Mouse (Mus musculus) kidney, embryonic 15.5 days (tissue): ENCODE measurements around the gene Adarb2. TPM values are rescaled to one million over a fixed set of nuclear protein-coding genes. Genes with fewer than 3 reads are reported as not detected.

ENCODE experiments used
- ATAC-seq: fragments of 200-750 bp; cut with Nextera tagmentation; replicated peaks from 2 replicates; pipeline ENCODE4 v1.8.0; 2017; ENCODE audit warnings: moderate TSS enrichment; ENCODE audit not compliant: low FRiP score
- H3K27ac ChIP-seq: fragments of 300-500 bp; sonication (generic); 2 replicates; pipeline ENCODE4 v1.5.1; 2015; ENCODE audit warnings: mild to moderate bottlenecking, inconsistent platforms
- H3K27me3 ChIP-seq: fragments of 300-500 bp; sonication (generic); 2 replicates; pipeline ENCODE4 v1.6.1; 2015; ENCODE audit warnings: inconsistent platforms
- H3K36me3 ChIP-seq: fragments of 300-500 bp; sonication (generic); 2 replicates; pipeline ENCODE4 v1.6.1; 2015; ENCODE audit warnings: inconsistent platforms
- H3K4me1 ChIP-seq: fragments of 300-500 bp; sonication (generic); 2 replicates; pipeline ENCODE4 v1.6.1; 2015; ENCODE audit warnings: inconsistent platforms
- H3K4me2 ChIP-seq: fragments of 300-500 bp; sonication (generic); 2 replicates; pipeline ENCODE4 v1.6.1; 2015; ENCODE audit warnings: moderate library complexity, mild to moderate bottlenecking, inconsistent platforms
- H3K4me3 ChIP-seq: fragments of 300-500 bp; sonication (generic); replicated peaks from 2 replicates; pipeline ENCODE4 v1.5.1; 2015; ENCODE audit warnings: mild to moderate bottlenecking, inconsistent platforms
- H3K9ac ChIP-seq: fragments of 300-500 bp; sonication (generic); 2 replicates; pipeline ENCODE4 v1.6.1; 2015; ENCODE audit warnings: mild to moderate bottlenecking, inconsistent platforms
- H3K9me3 ChIP-seq: fragments of 300-500 bp; sonication (generic); replicated peaks from 2 replicates; pipeline ENCODE4 v1.6.1; 2016; ENCODE audit warnings: inconsistent platforms
- WGBS: fragments of 180-500 bp; shearing (Covaris S2); methylation state at CpG from one replicate; pipeline ENCODE4 v1.1.7; 2015; ENCODE audit warnings: mixed read lengths; 5-methylcytosine and 5-hydroxymethylcytosine counted together
- polyA plus RNA-seq: library from polyadenylated mRNA; unstranded; fragments of >200 nt; fragmentation: Nextera tagmentation; extraction: Ambion mirVana; gene quantifications from 2 replicates; pipeline ENCODE4 v1.2.1, GENCODE M21; 2015

Gene Adarb2
- polyA plus RNA-seq, 1 experiment from 2014 or later = 0.51 TPM

- no peak for ATAC-seq
- H3K9ac ChIP-seq = no peak overlapping the region
- H3K9me3 ChIP-seq = no peaks in the 10 kb centered on the region
- no peak overlapping the region for H3K4me3 ChIP-seq
- no peaks in the 10 kb centered on the region for H3K36me3 ChIP-seq
- H3K4me2 ChIP-seq = no peak overlapping the region
- 72% methylated on average over 4 of the region's 4 CpGs for WGBS
- 0 out of 2 replicates have a peak, but pooled peaks cover 4% of the 10 kb centered on the region for H3K27me3 ChIP-seq
- H3K27ac ChIP-seq = no peak overlapping the region
- no peaks in the 10 kb centered on the region for H3K4me1 ChIP-seq
Observed at GRCm38 (mm10) chr13:8745596-8745995, 542.9 kb downstream of the Adarb2 start.

- H3K27ac ChIP-seq = no peak overlapping the region
- no peak for ATAC-seq
- no peak overlapping the region for H3K9ac ChIP-seq
- H3K4me3 ChIP-seq = no peak overlapping the region
- H3K4me2 ChIP-seq = no peak overlapping the region
- H3K4me1 ChIP-seq = no peaks in the 10 kb centered on the region
- no peaks in the 10 kb centered on the region for H3K27me3 ChIP-seq
- WGBS = 80% methylated on average over 6 of the region's 6 CpGs
- no peaks in the 10 kb centered on the region for H3K36me3 ChIP-seq
- no peaks in the 10 kb centered on the region for H3K9me3 ChIP-seq
Observed at GRCm38 (mm10) chr13:8749451-8749850, 546.8 kb downstream of the Adarb2 start.

- no peak for ATAC-seq
- Histone ChIP-seq H3K9ac (no peak overlapping the region), H3K36me3 (no peaks in the 10 kb centered on the region), H3K4me2 (no peak overlapping the region), H3K27me3 (no peaks in the 10 kb centered on the region), H3K9me3 (no peaks in the 10 kb centered on the region), H3K4me3 (no peak overlapping the region), H3K4me1 (no peaks in the 10 kb centered on the region), H3K27ac (no peak overlapping the region)
- 66% methylated on average over 8 of the region's 8 CpGs for WGBS
Observed at GRCm38 (mm10) chr13:8760940-8761339, 558.3 kb downstream of the Adarb2 start.

- Histone ChIP-seq H3K9ac (no peak overlapping the region), H3K36me3 (no peaks in the 10 kb centered on the region), H3K9me3 (0 out of 2 replicates have a peak, but pooled peaks cover 2% of the 10 kb centered on the region), H3K4me2 (no peak overlapping the region), H3K4me1 (no peaks in the 10 kb centered on the region), H3K4me3 (no peak overlapping the region), H3K27ac (no peak overlapping the region), H3K27me3 (no peaks in the 10 kb centered on the region)
- no peak; the same call in 1 of the 2 replicates for ATAC-seq
- WGBS = 94% methylated on average over 7 of the region's 7 CpGs
Observed at GRCm38 (mm10) chr13:8769654-8770227, 567.1 kb downstream of the Adarb2 start.

GRCm38 (mm10) chr13:8770616-8771015 is 568.0 kb downstream of the Adarb2 start:
- 35% methylated on average over 4 of the region's 4 CpGs for WGBS
- H3K27me3 ChIP-seq = no peaks in the 10 kb centered on the region
- no peak overlapping the region for H3K4me2 ChIP-seq
- H3K36me3 ChIP-seq = no peaks in the 10 kb centered on the region
- no peak for ATAC-seq
- no peak overlapping the region for H3K4me3 ChIP-seq
- no peak overlapping the region for H3K27ac ChIP-seq
- 0 out of 2 replicates have a peak, but pooled peaks cover 2% of the 10 kb centered on the region for H3K9me3 ChIP-seq
- no peaks in the 10 kb centered on the region for H3K4me1 ChIP-seq
- no peak overlapping the region for H3K9ac ChIP-seq

- no peak overlapping the region for H3K4me3 ChIP-seq
- no peaks in the 10 kb centered on the region for H3K36me3 ChIP-seq
- no peak overlapping the region for H3K4me2 ChIP-seq
- WGBS = 60% methylated on average over 4 of the region's 4 CpGs
- H3K27ac ChIP-seq = no peak overlapping the region
- no peaks in the 10 kb centered on the region for H3K9me3 ChIP-seq
- 0 out of 2 replicates have a peak, but pooled peaks cover 8% of the 10 kb centered on the region for H3K4me1 ChIP-seq
- peaks cover 6% of the 10 kb centered on the region; the same call in 1 of the 2 replicates for H3K27me3 ChIP-seq
- ATAC-seq = no peak
- H3K9ac ChIP-seq = no peak overlapping the region
Observed at GRCm38 (mm10) chr13:8780441-8780840, 577.8 kb downstream of the Adarb2 start.

GRCm38 (mm10) chr13:8782636-8783035 is 580.0 kb downstream of the Adarb2 start:
- Histone ChIP-seq H3K4me3 (no peak overlapping the region), H3K4me2 (no peak overlapping the region), H3K27ac (no peak overlapping the region), H3K4me1 (0 out of 2 replicates have a peak, but pooled peaks cover 7% of the 10 kb centered on the region), H3K9me3 (no peaks in the 10 kb centered on the region), H3K9ac (no peak overlapping the region), H3K36me3 (no peaks in the 10 kb centered on the region), H3K27me3 (peaks cover 6% of the 10 kb centered on the region; the same call in 1 of the 2 replicates)
- 19% methylated on average over 4 of the region's 4 CpGs for WGBS
- ATAC-seq = no peak

GRCm38 (mm10) chr13:8783686-8784307 is 581.1 kb downstream of the Adarb2 start:
- H3K4me1 ChIP-seq = 0 out of 2 replicates have a peak, but pooled peaks cover 2% of the 10 kb centered on the region
- H3K4me2 ChIP-seq = no peak overlapping the region
- peaks cover 6% of the 10 kb centered on the region; the same call in 1 of the 2 replicates for H3K27me3 ChIP-seq
- H3K36me3 ChIP-seq = no peaks in the 10 kb centered on the region
- no peak overlapping the region for H3K4me3 ChIP-seq
- no peak overlapping the region for H3K27ac ChIP-seq
- WGBS = 82% methylated on average over 10 of the region's 10 CpGs
- no peak for ATAC-seq
- H3K9ac ChIP-seq = no peak overlapping the region
- no peaks in the 10 kb centered on the region for H3K9me3 ChIP-seq

GRCm38 (mm10) chr13:8784308-8785061 is 581.8 kb downstream of the Adarb2 start:
- Histone ChIP-seq H3K4me1 (0 out of 2 replicates have a peak, but pooled peaks cover 2% of the 10 kb centered on the region), H3K9me3 (no peaks in the 10 kb centered on the region), H3K9ac (no peak overlapping the region), H3K4me3 (no peak overlapping the region), H3K4me2 (no peak overlapping the region), H3K27me3 (peaks cover 6% of the 10 kb centered on the region; the same call in 1 of the 2 replicates), H3K27ac (no peak overlapping the region), H3K36me3 (no peaks in the 10 kb centered on the region)
- no peak for ATAC-seq
- 82% methylated on average over 14 of the region's 14 CpGs for WGBS

- 20% methylated on average over 9 of the region's 9 CpGs for WGBS
- peak; percentile 58 for ATAC-seq
Observed at GRCm38 (mm10) chr13:8785185-8785584, 582.5 kb downstream of the Adarb2 start.

GRCm38 (mm10) chr13:8793217-8793616 is 590.6 kb downstream of the Adarb2 start:
- no peak overlapping the region for H3K9ac ChIP-seq
- H3K4me1 ChIP-seq = no peaks in the 10 kb centered on the region
- 65% methylated on average over 8 of the region's 8 CpGs for WGBS
- H3K4me3 ChIP-seq = no peak overlapping the region
- no peak for ATAC-seq
- no peaks in the 10 kb centered on the region for H3K27me3 ChIP-seq
- no peaks in the 10 kb centered on the region for H3K9me3 ChIP-seq
- H3K4me2 ChIP-seq = no peak overlapping the region
- no peaks in the 10 kb centered on the region for H3K36me3 ChIP-seq
- no peak overlapping the region for H3K27ac ChIP-seq

More at GRCm38 (mm10) chr13:8785185-8785584, 582.5 kb downstream of the Adarb2 start:
- no peaks in the 10 kb centered on the region for H3K9me3 ChIP-seq
- no peaks in the 10 kb centered on the region for H3K36me3 ChIP-seq
- no peak overlapping the region for H3K4me3 ChIP-seq
- 0 out of 2 replicates have a peak overlapping the region, but pooled peaks have one; percentile 30 for H3K4me2 ChIP-seq
- H3K27me3 ChIP-seq = peaks cover 6% of the 10 kb centered on the region; the same call in 1 of the 2 replicates
- H3K27ac ChIP-seq = no peak overlapping the region
- no peak overlapping the region for H3K9ac ChIP-seq
- H3K4me1 ChIP-seq = 0 out of 2 replicates have a peak, but pooled peaks cover 2% of the 10 kb centered on the region

GRCm38 (mm10) chr13:8800576-8800975 is 597.9 kb downstream of the Adarb2 start:
- Histone ChIP-seq H3K4me1 (no peaks in the 10 kb centered on the region), H3K9ac (no peak overlapping the region), H3K9me3 (no peaks in the 10 kb centered on the region), H3K4me2 (no peak overlapping the region), H3K27ac (no peak overlapping the region), H3K4me3 (no peak overlapping the region), H3K27me3 (no peaks in the 10 kb centered on the region), H3K36me3 (peaks cover 11% of the 10 kb centered on the region)
- WGBS = 76% methylated on average over 6 of the region's 6 CpGs
- no peak for ATAC-seq
